Mouse (Mus musculus) spleen, adult 12 weeks (tissue): ENCODE measurements around the gene Tmem8.
"Not testable (repeated sequence)": the region's sequence is repeated elsewhere in the genome, so short reads cannot be mapped to it uniquely, and the experiment has no call there.

Experiments
- DNase-seq: peaks from one replicate; pipeline ENCODE4 v3.0.0; 2022; ENCODE audit warnings: low spot score

Tmem8 gene

GRCm38 (mm10) chr17:26111722-26112121 is 1.4 kb upstream of the Tmem8 start:
- no peak for DNase-seq

GRCm38 (mm10) chr17:26112751-26113150 is 348 bp upstream of the Tmem8 start:
- DNase-seq: no peak

- DNase-seq: no peak
These were observed 962 bp downstream of the Tmem8 start for GRCm38 (mm10) chr17:26114061-26114460.

DNA sequence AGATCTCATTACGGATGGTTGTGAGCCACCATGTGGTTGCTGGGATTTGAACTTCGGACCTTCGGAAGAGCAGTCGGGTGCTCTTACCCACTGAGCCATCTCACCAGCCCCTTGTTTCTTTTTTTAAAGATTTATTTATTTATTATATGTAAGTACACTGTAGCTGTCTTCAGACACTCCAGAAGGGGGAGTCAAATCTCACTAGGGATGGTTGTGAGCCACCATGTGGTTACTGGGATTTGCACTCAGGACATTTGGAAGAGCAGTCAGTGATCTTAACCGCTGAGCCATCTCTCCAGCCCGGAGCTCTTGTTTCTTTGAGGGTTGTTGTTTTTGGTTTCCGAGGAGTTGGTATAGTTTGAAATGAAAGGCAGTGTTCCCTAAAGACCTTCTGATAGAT is 1.4 kb downstream of the Tmem8 start:
- DNase-seq: not testable (repeated sequence)

GRCm38 (mm10) chr17:26115205-26115898 is 2.3 kb downstream of the Tmem8 start:
- no peak for DNase-seq

DNA sequence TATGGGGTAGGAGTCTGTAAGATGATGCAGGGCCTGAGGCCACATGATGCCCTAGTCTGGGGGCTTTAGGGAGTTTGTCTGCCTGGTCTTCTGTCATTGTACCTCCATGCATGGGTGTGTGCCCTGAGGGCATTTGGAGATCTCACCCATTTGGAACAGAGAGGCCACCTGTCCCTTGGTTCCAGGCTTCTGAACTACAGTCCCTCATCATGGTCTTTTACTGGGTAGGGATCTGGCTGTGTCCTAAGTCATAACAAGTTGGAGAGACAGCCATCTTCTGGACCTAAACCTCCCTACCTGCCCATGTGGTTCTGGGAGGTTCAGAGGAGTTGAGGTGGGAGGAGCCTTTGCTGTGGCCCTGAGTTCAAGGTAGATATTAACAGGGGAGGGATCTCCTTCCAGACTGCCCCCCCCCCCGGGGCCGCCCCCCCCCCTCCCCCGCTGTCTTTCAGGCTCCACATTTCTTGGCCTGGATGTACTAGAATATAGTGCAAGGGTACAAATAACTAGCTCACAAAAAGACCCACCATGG is 2.9 kb downstream of the Tmem8 start:
- DNase-seq: no peak

DNA sequence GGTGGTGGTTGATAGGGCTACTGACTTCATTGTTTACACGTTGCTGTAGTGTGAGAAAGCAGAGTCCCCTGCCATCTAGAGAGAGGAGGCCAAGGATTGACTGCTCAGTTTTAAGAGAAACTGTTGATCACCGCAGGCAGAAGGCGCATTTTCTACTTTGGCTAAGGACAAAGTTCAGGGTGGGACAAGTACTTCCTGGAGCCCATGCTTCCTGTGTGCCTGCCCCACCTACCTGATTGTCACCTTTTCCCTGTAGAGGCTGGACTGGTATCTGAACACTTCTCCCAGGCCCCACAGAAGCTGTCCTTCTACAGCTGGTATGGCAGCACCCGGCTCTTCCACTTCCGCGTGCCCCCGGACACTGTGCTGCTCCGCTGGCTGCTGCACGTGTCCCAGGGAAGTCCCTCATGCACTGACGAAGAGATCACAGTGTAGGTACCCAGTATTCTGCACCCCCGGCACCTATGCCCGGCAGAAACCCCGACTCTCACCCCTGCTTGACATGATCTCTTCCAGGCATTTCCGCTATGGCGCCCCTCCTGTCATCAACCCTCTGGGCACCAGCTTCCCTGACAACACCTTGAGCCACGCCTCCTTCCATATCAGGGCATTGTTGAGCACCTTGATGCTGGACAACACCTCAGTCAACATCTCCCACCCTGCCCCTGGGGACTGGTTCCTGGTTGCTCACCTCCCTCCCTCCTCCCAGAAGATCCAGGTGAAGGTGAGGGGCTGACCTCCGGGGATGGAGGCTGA is 3.6 kb downstream of the Tmem8 start:
- DNase-seq: no peak

- DNase-seq: no peak
These were observed 6.9 kb downstream of the Tmem8 start for GRCm38 (mm10) chr17:26119766-26120710.

DNA sequence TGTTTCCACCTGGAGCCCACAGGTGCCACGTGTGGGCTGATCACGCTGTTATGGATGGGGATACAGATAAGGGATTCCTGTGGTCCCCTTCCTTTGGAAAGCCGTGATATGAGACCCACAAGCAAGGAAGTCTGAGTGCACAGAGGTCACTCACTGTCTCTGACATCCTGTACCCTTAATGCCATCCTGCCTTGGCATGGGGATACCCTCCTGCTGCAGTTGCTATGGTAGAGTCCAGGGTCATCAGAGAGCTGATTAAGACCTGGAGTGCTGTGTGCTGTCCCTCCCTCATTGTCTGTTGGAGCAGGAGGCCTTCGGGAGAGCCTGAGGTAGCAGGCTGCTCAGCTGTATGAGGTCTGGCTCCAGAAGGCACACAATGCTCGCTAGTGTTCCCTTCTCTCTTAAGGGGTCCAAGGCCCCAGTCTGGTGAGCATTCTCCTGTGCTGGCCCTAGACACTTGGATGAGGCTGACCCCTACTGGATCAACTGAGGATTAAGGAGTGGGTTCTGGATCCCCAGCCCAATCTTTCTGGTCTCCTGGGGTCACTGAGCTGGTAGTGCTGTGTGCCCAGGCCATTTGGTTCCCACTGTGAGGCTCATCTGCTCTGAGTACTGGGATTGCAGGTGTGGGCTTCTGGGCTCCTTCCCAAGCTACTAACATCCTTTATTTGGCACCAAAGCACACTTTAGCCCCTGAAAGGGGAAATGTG is 9.5 kb downstream of the Tmem8 start:
- DNase-seq: no peak

DNA sequence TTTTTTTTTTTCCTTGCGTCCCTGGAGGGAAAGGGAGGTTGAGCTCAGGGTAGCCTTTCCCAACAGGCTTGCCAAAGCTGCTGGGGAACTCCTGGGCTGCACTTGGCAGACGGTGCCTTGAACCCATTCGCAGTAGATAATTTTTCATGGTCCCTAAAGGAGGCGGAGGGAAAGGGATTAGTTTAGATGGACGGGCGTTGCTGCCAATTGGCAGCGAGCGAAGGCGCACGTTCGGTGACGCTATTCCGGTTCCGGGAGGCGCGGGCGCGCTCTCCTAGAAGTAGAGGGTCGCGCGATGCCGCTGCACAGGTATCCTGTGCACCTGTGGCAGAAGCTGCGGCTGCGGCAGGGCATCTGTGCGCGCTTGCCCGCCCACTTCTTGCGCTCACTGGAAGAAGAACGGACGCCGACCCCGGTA is 10.2 kb downstream of the Tmem8 start, which contains the start of gene Mrpl28:
Gene Mrpl28 (plus strand): TSS at position 234 of the 418 bp plus-strand sequence.
- peak; percentile 75 for DNase-seq

- no peak for DNase-seq
These were observed 11.5 kb downstream of the Tmem8 start for GRCm38 (mm10) chr17:26124560-26124959.

- no peak for DNase-seq
These were observed 12.1 kb downstream of the Tmem8 start for GRCm38 (mm10) chr17:26125226-26125625.

GRCm38 (mm10) chr17:26131062-26131732 is 18.1 kb downstream of the Tmem8 start:
- DNase-seq: no peak

GRCm38 (mm10) chr17:26131856-26132853 is 19.1 kb downstream of the Tmem8 start:
- DNase-seq: no peak

DNA sequence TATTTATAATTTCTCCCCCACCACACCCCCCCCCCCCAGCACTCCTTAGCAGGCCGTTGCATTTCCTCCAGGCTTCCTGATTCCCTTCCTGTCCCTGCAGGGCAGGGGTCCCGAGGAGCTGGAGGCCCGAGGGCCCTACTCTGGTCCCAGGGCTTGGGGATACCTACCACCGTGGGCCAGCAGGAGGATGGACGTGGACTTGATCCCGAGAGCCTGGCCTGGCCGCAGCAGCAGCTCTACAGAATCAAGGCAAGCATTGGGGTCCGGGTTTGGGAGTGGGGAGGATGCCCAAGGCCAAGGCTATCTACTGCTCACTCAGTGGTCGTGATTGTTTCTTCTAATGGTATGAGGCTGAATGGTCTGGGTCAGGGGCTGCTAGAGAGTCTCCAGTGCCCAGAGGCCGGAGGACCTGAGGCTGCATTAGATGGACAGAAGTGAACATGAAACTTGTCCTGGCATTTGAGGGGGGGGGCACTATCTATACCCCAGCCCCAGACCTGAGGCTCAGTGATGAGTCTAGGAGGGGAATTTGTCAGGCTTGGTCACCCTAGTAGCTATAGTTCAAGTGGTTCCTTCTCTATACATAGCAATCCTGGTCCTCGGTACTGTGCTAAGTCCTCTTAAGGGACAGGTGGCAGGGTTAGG is 24.1 kb downstream of the Tmem8 start:
- DNase-seq: no peak

- DNase-seq: no peak
These were observed 24.6 kb downstream of the Tmem8 start for GRCm38 (mm10) chr17:26137751-26138130.

GRCm38 (mm10) chr17:26138239-26138836 is 25.2 kb downstream of the Tmem8 start, which contains the start of gene Axin1:
TSS of gene Axin1 (plus strand) at chr17:26138688.
- peak; percentile 94 for DNase-seq

- DNase-seq: no peak
These were observed 25.8 kb downstream of the Tmem8 start for GRCm38 (mm10) chr17:26138901-26139381.
